Mouse (Mus musculus) layer of hippocampus, adult 2 months (tissue): ENCODE results near the gene Cfap46. TPM values are rescaled to one million over a fixed set of nuclear protein-coding genes. Genes with fewer than 3 reads are reported as not detected.

Experiments
- DNase-seq, 2 experiments: peaks; one replicate each; pipeline ENCODE4 v3.0.0; 2022; ENCODE audit warnings: low spot score in 2 of 2
- H3K27ac ChIP-seq: fragments of 200-600 bp; 2 replicates; pipeline ENCODE4 v1.8.1; 2022
- H3K4me3 ChIP-seq: fragments of 200-600 bp; 2 replicates; pipeline ENCODE4 v1.8.1; 2022; ENCODE audit warnings: mild to moderate bottlenecking
- CTCF ChIP-seq: fragments of 200-600 bp; conservative IDR thresholded peaks from 2 replicates; pipeline ENCODE4 v1.8.1; 2022; ENCODE audit warnings: antibody characterized with exemption, mild to moderate bottlenecking, moderate library complexity
- total RNA-seq, 2 experiments: library from RNA; stranded (reverse); gene quantifications; 2 replicates each; pipeline ENCODE4 v1.2.3; 2021

The Cfap46 gene
- total RNA-seq, 2 experiments from 2014 or later: 2.2 to 2.5 TPM

DNA sequence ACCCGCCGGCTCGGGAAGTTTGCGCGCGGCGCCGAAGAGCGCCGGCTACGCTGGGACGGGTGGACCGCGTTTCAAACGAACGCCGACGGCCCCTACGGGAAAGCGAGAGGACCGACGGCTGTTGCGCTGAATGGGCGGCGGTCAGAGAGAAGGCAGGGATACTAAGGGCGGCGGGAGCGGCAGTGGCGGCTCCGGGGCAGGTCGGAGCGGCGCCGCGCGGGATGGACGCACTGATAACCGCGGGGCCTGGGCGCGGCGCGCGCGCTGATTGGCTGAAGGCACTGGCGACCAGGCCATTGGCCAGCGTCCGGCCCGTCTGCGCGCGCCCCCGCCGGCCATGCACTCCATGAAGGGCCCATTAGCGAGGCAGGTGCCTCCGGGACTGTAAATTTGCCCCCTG, 101.0 kb downstream of the Cfap46 start, which contains the start of gene Nkx6-2:
Gene Nkx6-2 (minus strand): TSS at position 203 of the 400 bp plus-strand sequence.
- Histone ChIP-seq H3K4me3 (peak within 1 kb of the TSS; percentile 11), H3K27ac (peak within 1 kb of the TSS; percentile 46; the same call in 1 of the 2 replicates)
- DNase-seq: peak in 1 of 2 experiments; percentile 24
- no peak for TF ChIP-seq CTCF

DNA sequence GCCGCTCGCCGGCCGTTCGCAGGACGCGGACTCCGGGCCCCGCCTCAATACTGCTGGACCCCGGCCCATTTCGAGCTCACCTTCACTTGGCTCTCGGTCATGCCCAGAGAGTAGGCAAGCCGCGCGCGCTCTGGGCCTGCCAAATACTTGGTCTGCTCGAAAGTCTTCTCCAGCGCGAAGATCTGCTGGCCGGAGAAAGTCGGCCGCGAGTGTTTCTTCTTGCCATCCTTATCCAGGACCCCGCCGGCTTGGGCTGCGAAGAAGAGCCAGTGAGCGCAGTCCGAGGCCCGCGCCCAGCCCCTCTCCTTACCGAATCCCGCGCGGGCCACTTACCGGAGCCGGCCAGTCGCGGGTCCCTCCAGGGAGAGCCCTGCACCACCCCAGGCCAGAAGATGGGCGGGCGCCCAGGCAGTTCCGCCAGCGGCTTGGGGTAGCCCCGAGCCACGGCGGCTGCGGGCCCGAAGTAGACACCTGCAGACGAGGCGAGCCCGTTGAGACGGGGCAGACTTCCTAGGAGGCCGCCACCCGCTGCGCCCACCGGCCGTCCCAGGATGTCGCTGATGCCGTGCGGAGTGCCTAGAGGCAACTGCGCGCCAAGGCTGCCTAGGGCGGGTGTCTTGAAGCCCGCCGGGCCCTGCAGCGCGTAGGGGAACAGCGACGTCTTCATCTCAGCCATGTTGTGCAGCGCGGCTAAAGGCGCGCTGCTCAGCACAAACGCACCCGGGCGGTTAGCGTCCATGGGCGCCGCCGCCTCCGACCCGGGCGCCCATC, 101.6 kb downstream of the Cfap46 start:
- TF ChIP-seq CTCF: no peak
- H3K4me3 ChIP-seq: peak overlapping the region; percentile 11
- H3K27ac ChIP-seq: peak overlapping the region; percentile 46; the same call in 1 of the 2 replicates
- no peak for DNase-seq

DNA sequence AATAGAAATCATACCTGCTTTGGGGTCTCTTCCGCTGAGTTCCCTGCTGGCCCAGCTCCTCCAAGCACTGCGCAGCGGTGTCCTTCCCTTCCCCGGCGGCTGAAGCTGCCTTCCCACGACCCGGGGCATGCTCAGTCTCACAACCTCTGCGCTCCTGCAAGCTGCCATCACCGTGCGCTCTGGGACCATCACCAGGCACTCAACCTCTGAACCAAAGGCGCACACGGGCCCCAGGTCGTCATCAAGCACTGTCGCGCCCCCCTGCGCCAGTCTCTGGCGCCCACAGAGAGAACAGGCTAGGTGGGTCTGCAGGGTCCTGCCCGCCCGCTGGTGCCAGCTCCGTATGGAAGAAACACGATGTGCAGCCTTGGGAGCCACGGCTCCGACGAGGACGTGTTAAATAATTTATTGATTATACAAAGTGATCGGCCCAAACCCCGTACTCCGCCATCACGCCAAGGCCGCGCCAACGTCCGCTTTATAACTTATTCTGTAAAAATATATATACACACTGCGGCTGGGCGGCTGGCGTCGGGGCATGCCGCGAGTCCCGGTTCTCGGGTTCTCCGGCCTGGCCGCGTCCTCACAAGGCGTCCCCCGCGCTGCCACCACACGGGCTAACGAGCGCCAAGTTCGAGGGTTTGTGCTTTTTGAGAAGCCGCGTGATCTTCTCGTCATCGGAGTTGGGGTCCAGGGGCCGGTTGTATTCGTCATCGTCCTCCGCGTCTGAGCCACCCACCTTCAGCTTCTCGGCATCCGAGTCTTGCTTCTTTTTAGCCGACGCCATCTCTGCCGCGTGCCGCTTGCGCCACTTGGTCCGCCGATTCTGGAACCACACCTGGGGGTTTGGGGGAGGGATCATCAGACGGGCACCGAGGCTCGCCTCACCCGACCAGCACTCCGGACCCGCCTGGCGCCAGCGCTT, 102.5 kb downstream of the Cfap46 start:
- Histone ChIP-seq H3K27ac (peak overlapping the region; percentile 46; the same call in 1 of the 2 replicates), H3K4me3 (peak overlapping the region; percentile 11)
- TF ChIP-seq CTCF: no peak

DNA sequence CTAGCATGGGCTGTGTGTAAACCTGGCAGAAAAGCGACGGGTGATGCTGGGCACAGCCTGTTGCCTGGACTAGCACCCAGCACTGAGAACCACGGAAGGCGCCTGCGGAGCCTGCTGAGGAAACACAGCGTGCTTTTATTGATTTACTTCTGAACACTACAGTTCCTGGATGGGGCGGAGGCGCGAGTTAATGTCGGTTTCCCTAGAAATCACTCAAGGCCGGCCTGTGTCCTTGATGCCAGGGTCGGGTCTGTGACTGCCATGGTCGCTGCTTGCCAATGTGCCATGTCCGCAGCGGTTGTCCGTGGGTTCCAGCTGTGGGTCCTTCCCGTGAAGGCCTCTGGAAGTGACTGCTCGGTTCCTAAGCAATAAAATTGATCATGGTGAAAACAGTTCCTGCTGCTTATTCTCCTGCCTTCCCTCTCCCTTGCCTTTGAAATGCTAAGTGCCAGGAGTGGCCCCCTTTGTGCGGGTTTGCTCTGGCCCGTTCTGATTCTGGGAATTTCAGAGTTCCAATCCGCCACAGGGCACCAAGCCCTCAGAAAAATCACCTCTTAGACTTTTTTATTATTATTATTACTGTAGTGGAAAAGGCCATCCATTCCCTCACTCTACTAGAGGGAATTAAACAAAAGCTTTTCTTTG, 104.2 kb downstream of the Cfap46 start:
- Histone ChIP-seq H3K27ac (no peak overlapping the region; the same call in 1 of the 2 replicates), H3K4me3 (no peak overlapping the region; the same call in 1 of the 2 replicates)
- DNase-seq: no peak
- no peak for TF ChIP-seq CTCF

More for the DNA sequence above, 102.5 kb downstream of the Cfap46 start:
- DNase-seq: no peak

DNA sequence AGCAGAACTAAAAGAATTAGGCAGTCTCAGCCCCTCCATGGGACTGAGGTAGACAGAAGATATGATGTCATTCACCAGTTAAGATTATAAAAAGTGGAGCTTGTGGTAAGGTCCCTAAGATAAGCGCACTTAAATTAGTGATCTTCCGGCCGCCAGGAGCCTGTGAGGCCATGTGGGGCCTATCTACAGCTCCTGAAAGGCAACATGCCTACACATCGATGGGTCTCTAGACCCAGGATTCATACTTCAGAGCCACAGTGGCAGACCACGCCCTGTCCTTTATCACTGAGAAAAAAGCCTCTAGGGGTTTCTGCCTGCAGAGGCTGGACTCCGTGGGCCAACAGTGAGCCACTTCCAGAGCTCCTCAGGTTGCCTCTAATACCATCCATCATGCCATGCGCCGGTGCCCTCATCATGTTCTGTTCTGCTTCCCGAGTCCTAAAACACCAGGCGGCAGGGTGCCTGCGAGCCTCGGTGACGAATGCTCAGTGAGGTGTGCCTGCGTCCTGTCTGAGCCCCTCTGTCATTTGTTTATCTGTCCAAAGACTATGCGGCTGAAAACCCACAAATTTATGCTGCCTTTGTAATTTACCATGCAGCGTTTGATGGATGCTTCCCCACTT, 107.4 kb downstream of the Cfap46 start:
- no peak for TF ChIP-seq CTCF
- Histone ChIP-seq H3K27ac (no peak overlapping the region), H3K4me3 (no peak overlapping the region)
- DNase-seq: no peak

DNA sequence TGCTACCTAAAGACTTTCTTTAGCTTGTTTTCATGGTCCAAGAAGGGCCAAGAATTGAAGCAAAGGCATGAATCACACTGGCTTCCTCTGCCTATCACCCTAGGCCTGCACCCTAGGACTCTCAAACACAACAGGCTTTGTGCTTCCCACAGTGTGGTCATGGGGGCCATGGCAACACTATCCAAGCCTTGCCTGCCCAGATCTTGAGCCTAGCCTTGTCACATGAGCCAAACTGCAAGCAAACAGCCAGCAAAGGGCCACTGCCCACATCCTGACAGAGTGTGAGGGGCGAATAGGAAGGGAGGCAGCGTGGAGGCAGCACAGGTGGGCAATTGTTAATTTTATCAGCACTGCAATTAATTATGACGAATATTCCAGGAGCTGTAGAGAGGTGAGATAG, 111.0 kb downstream of the Cfap46 start:
- no peak for TF ChIP-seq CTCF
- no peak overlapping the region for H3K4me3 ChIP-seq
- DNase-seq: no peak
- peak overlapping the region; percentile 69 for H3K27ac ChIP-seq

DNA sequence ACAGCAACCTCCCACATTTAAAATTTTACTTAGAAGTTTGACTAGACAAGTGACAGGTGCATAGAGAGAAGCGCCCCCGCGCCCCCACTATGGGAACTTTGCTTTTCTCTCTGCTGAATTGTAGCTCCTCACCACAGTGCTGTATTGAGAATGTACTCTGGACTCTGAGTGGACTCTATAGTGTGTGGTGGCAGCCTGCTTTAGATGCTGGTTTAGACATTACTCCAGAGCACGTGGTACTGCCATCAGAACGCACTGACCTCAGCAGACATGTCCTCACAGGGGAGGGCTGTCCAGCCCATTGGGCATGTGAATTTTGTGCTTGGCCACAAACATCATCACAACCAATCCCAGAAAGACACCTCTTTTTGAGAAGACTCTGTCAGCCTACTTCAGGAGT, 112.8 kb downstream of the Cfap46 start:
- H3K27ac ChIP-seq: no peak overlapping the region
- DNase-seq: no peak
- H3K4me3 ChIP-seq: no peak overlapping the region
- TF ChIP-seq CTCF: no peak

DNA sequence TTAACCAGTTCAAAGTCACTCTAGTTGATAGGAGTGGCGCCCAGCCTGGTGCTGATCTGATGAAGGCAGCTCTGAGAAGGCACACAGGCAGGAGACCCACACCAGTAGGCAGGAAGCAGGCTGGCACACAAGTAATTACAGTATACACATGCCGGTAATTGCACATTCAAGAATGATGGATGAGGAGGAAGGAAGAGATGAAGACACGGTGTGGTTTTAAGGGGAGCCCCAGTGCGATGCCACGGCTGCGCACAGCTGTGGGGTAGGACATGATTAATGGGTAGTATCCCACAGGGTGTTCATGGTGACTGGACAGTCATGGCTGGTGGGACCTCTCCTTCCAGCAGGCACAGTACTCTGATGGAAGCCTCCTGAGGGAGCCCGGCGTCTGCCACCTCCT, 117.1 kb downstream of the Cfap46 start:
- no peak for DNase-seq
- no peak overlapping the region for H3K4me3 ChIP-seq
- TF ChIP-seq CTCF: no peak
- H3K27ac ChIP-seq: no peak overlapping the region

DNA sequence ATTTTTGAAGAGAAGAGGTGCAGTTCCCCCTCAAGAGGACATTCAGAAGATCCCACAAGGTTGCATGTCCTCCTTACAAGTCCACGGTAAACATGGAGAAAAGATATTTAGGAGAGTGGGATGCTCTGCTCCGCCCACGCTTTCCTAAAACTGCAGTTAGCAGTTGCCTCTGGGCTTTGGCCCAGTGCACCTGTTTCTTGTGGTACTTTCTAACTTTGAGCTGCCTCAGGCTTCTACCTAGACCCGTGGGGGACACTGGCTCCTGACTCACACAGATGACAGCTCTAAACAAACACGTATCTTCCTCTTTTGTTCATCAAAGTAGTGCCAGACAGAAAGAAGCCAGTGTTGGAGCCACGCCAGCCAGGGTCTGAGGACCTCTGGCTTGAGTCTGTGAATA, 117.6 kb downstream of the Cfap46 start:
- Histone ChIP-seq H3K4me3 (no peak overlapping the region), H3K27ac (no peak overlapping the region)
- no peak for DNase-seq
- no peak for TF ChIP-seq CTCF

DNA sequence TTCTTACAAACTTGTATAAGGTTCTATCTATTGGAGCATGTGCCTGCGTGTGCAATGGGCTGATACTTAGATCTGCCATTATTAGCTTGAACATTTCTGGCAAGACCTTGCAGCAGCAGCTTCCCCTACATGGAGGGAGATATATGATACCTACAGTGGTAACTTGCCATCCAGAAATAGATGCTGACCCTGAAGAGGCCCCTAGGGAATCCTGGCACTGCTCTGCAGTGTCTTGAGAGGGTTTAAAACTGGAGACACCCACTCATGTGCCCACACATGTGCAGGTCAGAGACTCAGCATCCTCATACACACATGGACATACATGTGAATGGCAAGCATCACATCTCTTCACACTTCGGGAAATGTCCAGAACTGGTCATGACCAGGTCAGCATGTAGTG, 119.5 kb downstream of the Cfap46 start:
- no peak for DNase-seq
- Histone ChIP-seq H3K27ac (no peak overlapping the region), H3K4me3 (no peak overlapping the region)
- no peak for TF ChIP-seq CTCF

DNA sequence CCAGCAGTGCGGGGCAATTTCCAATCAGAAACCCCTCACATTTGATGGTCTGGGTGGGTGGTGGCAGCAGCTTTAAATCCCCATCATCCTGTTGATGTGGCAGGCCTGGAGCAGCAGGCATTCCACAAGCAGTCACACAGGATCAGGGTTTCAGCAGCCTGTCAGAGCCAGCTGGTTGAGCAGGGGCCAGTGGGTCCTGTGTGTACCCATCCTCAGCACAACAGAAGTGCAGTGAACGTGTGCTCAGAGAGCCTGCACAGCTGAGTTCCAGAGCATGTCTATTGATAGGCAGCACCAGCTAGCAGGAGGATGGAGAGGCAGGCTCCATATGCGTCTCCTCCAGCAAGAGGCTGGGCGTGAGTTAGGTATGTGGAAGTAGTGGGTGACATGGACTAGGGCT, 120.2 kb downstream of the Cfap46 start:
- H3K4me3 ChIP-seq: no peak overlapping the region
- H3K27ac ChIP-seq: peak overlapping the region; percentile 48; the same call in 1 of the 2 replicates
- TF ChIP-seq CTCF: no peak
- no peak for DNase-seq

DNA sequence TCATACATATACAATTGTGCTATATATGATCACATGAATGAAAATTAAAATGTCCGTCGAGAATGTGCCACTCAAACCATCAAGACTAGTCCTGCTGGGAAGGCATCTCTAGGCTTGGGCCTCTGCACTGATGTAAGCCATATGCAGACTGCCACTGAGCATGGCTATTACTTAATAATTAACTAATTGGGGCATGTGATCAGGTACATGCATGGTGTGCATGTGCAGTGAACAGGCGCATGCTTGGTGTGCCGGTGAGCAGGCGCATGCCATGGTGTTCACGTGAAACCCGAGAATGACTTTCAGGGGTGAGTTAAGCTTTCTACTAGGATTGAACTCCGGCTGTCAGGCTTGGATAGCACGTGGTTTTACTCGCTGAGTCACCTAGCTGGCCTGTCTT, 124.0 kb downstream of the Cfap46 start:
- Histone ChIP-seq H3K4me3 (no peak overlapping the region), H3K27ac (no peak overlapping the region)
- TF ChIP-seq CTCF: no peak
- no peak for DNase-seq
